Mouse (Mus musculus) cerebellum, adult 2 months (tissue): Measurements from ENCODE around the gene Hnmt.

ENCODE experiments used
- CTCF ChIP-seq: fragments of 200-500 bp; IDR thresholded peaks from 2 replicates; pipeline ENCODE4 v1.5.1; 2011; ENCODE audit warnings: low read depth, mild to moderate bottlenecking, control low read depth, low read length, moderate library complexity, borderline replicate concordance; ENCODE audit not compliant: insufficient read depth
- POLR2A ChIP-seq: fragments of 200-500 bp; IDR thresholded peaks from 2 replicates; pipeline ENCODE4 v1.6.1; 2011; ENCODE audit warnings: low read length, control low read depth, borderline replicate concordance; ENCODE audit not compliant: insufficient read depth

DNA sequence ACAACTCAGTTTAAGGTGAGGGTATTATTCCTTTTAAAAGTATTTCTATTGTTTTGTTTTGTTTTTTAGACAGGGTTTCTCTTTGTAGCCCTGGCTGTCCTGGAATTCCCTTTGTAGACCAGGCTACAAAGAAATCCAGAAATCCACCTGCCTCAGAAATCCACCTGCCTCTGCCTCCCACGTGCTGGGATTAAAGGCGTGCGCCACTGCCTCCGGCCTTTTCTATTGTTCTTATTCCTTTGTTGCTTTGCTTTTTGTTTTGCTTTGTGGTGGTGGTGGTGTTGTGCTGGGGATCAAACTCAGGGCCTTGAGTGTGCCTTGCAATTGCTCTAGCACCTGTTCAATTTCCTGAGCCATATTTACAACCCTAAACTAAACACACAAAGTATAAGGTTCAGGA lies 50.4 kb downstream of the Hnmt start:
- no peak for TF ChIP-seq CTCF
- TF ChIP-seq POLR2A, result no peak
